In genomic region chr3:105061496-105061895, GRCm38 (mm10) we compare ENCODE assay signal across 23 mouse cellular contexts. TPM values are rescaled to one million over a fixed set of nuclear protein-coding genes. Genes with fewer than 3 reads are reported as not detected.
"Had no signal": no experiment of that assay in that cellular context is flagged by ENCODE, and none has a peak within 500 bp of the region (broad histone marks: within the 10 kb centered on the region; RNA-seq: fewer than 3 reads in every experiment).

No protein-coding gene starts in this region.

- ATAC-seq: intestine, postnatal 0 days; liver, postnatal 0 days had no signal

- H3K9ac ChIP-seq: liver, embryonic 13.5 days; liver, postnatal 0 days; lung, embryonic 15.5 days; midbrain, embryonic 12.5 days had no signal

- DNase-seq: kidney, adult 8-10 months; kidney, postnatal 25 days; liver; liver, embryonic 13.5 days; liver, postnatal 0 days; lung, postnatal 14 days; right cerebral cortex, adult 18-20 months; right cerebral cortex, postnatal 25 days; thymus, postnatal 36 days had no signal

- H3K4me2 ChIP-seq: liver, embryonic 13.5 days; lung, embryonic 15.5 days; midbrain, embryonic 12.5 days had no signal

- H3K27ac ChIP-seq: liver, embryonic 13.5 days; lung, embryonic 15.5 days; macrophage; midbrain, embryonic 12.5 days had no signal

- H3K9me3 ChIP-seq: liver, embryonic 13.5 days; lung, embryonic 15.5 days; midbrain, embryonic 12.5 days had no signal

- H3K4me3 ChIP-seq: liver, embryonic 13.5 days; lung, embryonic 15.5 days; megakaryocyte, embryonic 14.5 days; midbrain, embryonic 12.5 days had no signal

- H3K36me3 ChIP-seq: liver, embryonic 13.5 days; lung, embryonic 15.5 days; midbrain, embryonic 12.5 days had no signal

RNA-seq across cellular contexts. Expression of gene 4930564D02Rik, which starts 5.1 kb away (rescaled TPM):
- total RNA-seq: layer of hippocampus, adult 18-20 months; layer of hippocampus, postnatal 10 days; left cerebral cortex, postnatal 10 days; midbrain, postnatal 0 days had no signal
- polyA plus RNA-seq: intestine, postnatal 0 days; kidney, embryonic 16.5 days; liver, embryonic 13.5 days; liver, postnatal 0 days; lung, embryonic 15.5 days; macrophage; midbrain, embryonic 12.5 days; midbrain, postnatal 0 days; neural tube, embryonic 14.5 days; small intestine, adult 2 months; stomach, embryonic 16.5 days; thymus, postnatal 0 days had no signal
